Mouse (Mus musculus): Measurements from ENCODE around the gene Hoxa2.

Gene Hoxa2

DNA sequence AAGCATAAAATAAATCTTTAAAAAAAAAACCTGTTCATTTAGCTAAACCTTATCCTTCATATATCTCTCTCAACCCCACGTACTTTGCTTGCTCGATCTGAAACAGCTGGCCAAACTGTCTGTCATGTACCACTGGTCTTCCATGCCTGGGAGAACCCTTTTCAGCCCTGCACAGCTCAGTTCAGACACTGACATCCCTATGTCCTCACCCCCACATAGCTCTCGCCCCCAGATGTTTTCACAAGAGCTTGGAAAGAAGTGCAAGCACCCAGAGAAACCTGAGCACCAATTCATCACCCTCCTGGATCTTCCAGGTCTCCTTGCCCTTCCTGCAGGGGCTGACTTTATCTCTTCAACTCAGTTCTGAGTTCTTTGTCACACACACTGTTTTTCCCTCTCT is 43.5 kb downstream of the Hoxa2 start:
- no peak for DNase-seq

DNA sequence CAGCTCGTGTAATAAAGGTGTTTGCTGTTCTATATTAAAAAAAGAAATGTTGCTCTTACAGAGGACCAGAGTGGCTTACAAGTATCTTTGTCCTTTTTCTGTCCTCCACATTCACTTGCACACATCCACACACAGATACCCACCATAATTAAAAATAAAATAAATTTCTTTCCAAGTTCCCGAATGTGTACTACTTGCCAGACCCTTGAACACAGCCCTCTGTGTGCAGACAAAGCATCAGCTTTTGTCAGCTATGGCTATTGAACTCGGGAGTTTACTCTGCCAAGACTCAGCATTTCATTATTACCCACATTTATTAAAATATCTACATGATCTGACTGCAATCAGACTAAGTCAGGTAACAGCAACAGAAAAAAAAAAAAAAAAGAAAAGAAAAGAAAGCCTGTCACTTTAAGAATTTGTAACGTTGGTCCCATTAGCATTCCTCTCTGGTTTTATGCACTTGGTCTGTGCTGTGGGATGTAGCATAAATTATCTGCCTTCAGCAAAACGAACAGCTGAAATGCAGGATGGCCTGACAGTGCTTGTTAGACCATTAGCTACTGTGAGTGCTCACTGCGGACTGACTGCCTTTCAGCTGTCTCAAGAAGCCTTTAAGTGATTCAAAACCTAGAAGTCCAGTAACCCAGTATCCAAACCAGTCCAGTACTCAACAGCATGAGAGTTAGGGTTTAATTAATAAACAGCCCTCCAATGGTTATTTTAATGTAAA is 45.6 kb downstream of the Hoxa2 start:
- DNase-seq, result no peak

GRCm38 (mm10) chr6:52115899-52116298 is 48.7 kb downstream of the Hoxa2 start:
- peak; percentile 42 for DNase-seq

All from thymus, postnatal 14 days (tissue).